Mouse (Mus musculus): Measurements from ENCODE around the gene Ccdc80.

DNA sequence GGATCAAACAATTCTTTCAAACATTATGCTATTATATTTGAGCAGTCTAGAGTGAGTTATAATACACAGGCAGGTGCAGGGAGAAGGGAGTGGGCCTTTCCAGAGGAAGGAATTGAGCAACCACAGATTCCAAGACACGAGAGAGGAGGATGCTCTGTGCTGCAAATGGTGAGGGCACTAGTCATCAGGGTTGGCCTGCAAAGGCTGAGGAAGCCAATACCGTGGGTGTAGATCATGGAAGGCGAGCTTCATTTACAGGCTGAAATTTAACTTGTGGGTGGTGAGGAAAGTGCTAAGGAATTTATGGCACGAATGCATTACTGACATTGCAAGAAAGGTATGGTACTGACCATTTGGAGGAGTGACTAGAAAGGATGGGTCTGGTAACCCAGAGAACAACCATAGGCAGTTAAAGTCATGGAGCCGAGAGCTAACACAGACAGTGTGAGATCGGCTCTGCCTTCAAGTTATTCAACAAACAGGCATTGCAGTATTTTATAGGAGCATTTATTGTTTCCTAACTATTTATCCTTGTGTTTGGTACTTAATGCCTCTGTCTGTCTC, 15.6 kb upstream of the Ccdc80 start:
- TF ChIP-seq E2F4 (IDR thresholded peaks at IDR 0.05; ENCODE audit: insufficient read depth) (no peak), MAX (IDR thresholded peaks at IDR 0.05; ENCODE audit: low read depth) (no peak), POLR2A (IDR thresholded peaks at IDR 0.05; ENCODE audit: insufficient read length, low read depth) (no peak)

All from myocyte (in vitro differentiated cells).